Mouse (Mus musculus) bone marrow macrophage, adult 2 months (primary cell): ENCODE data around the gene Slc4a5.

Experiments
- CTCF ChIP-seq: IDR thresholded peaks from 2 replicates; pipeline ENCODE4 v1.5.1; 2012; ENCODE audit warnings: low read depth, mild to moderate bottlenecking, low read length, moderate library complexity
- POLR2A ChIP-seq: IDR thresholded peaks from 2 replicates; pipeline ENCODE4 v1.6.1; 2012; ENCODE audit warnings: mild to moderate bottlenecking, low read depth, low read length, borderline replicate concordance

DNA sequence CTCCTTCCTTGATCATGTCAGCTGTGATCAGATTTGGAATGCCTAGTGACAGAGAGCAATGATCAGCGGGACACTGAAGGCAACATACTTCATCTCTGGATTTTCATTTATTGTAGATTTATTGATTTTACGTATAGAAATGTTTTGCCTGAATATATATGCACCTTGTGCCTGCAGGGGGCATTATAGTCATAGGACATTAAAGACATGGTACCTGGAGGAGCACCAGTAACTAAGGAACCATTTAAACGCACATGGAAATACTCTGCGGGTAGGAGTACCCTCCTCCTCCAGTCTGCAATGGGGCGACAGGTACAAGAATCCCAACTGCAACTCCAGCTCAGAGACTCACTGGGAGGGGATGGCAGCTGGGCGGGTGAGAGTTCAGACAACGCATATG lies 89.4 kb downstream of the Slc4a5 start:
- TF ChIP-seq CTCF, result no peak
- no peak for TF ChIP-seq POLR2A
